Mouse (Mus musculus): Measurements from ENCODE around the gene Prrx2. TPM values are rescaled to one million over a fixed set of nuclear protein-coding genes. Genes with fewer than 3 reads are reported as not detected.

Prrx2 gene
- polyA plus RNA-seq, 1 experiment from 2014 or later: 6.9 TPM

DNA sequence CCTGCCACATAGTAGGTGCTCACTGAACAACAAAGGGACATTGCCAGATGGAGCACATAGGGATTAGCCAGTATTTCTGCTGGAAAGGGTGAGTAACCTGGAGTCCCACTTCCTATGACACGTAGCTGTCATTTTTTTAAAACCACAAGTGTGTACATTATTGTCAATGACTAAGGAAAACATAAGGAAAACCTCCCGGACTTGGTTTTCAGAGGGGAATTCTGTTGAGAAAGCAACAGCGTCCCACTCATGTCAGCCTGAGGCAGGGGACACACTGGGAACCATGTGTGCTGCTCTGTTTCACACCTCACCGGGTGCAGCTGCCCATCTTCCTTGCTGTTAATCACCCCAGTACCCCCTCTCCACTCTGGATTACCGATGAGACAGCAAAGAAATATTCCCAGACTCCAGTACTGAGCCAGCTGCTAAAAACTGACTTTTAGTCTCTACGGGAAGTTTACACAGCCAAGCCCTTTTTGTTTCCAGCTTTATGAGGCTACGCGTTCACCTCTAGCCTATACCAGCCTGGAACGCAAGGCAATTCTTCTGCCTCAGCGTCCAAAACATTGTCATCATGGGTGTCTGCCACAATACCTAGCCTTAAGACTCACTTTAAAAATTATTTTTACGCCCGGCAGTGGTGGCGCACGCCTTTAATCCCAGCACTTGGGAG, 64.8 kb downstream of the Prrx2 start:
- H3K9me3 ChIP-seq (replicated peaks; ENCODE audit: low read length): no peaks in the 10 kb centered on the region
- no peak overlapping the region for H3K4me2 ChIP-seq (ENCODE audit: low read length)
- H3K4me1 ChIP-seq (replicated peaks; ENCODE audit: insufficient read depth, low read length): 0 out of 2 replicates have a peak, but pooled peaks cover 6% of the 10 kb centered on the region
- H3K36me3 ChIP-seq (ENCODE audit: insufficient read depth, low read length): no peaks in the 10 kb centered on the region
- ATAC-seq (replicated peaks; ENCODE audit: low FRiP score, low read depth): no peak
- H3K9ac ChIP-seq (ENCODE audit: low read depth, low read length): no peak overlapping the region
- H3K27ac ChIP-seq: no peak overlapping the region
- no peaks in the 10 kb centered on the region for H3K27me3 ChIP-seq (ENCODE audit: insufficient read depth, low read length)
- no peak for DNase-seq (ENCODE audit: low spot score)
- 83% methylated on average over 14 of the region's 14 CpGs for WGBS
- no peak for TF ChIP-seq CTCF (IDR thresholded peaks at IDR 0.05; ENCODE audit: low read depth)
- H3K4me3 ChIP-seq (replicated peaks; ENCODE audit: low read depth, low read length): no peak overlapping the region

DNA sequence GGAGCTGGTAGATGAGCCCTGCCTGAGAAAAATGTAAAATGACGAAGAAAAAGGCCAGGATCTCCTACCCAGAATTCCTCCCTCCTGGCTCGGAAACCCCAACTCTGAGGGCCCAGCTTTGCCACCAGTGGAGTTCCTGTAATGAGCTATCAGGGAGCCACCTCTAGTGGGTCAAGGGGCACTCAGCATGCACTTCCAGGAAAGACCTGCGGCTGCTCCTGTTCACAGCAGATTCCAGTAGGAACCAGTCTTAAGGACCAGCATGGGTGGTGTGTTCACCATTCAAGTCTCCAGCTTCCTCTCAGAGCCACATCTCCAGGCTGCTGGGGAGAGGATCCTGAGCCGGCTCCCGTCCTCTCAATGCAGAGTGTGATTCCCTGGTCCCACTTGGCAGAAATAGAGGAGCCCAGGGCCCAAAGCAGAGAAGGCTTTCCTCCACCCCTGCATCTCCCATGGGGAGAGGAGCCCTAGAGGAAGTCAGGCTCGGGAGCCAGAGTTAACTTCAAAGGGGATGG, 66.9 kb downstream of the Prrx2 start:
- Histone ChIP-seq H3K36me3 (ENCODE audit: insufficient read depth, low read length) (no peaks in the 10 kb centered on the region), H3K27ac (peak overlapping the region; percentile 54), H3K27me3 (ENCODE audit: insufficient read depth, low read length) (no peaks in the 10 kb centered on the region), H3K4me3 (replicated peaks; ENCODE audit: low read depth, low read length) (peak overlapping the region; percentile 40; the same call in 1 of the 2 replicates), H3K4me1 (replicated peaks; ENCODE audit: insufficient read depth, low read length) (0 out of 2 replicates have a peak, but pooled peaks cover 6% of the 10 kb centered on the region), H3K9ac (ENCODE audit: low read depth, low read length) (0 out of 2 replicates have a peak overlapping the region, but pooled peaks have one; percentile 59), H3K9me3 (replicated peaks; ENCODE audit: low read length) (no peaks in the 10 kb centered on the region), H3K4me2 (ENCODE audit: low read length) (peak overlapping the region; percentile 62)
- ATAC-seq (replicated peaks; ENCODE audit: low FRiP score, low read depth) (no peak), DNase-seq (ENCODE audit: low spot score) (no peak)
- TF ChIP-seq CTCF (IDR thresholded peaks at IDR 0.05; ENCODE audit: low read depth): no peak
- 53% methylated on average over 6 of the region's 6 CpGs for WGBS

DNA sequence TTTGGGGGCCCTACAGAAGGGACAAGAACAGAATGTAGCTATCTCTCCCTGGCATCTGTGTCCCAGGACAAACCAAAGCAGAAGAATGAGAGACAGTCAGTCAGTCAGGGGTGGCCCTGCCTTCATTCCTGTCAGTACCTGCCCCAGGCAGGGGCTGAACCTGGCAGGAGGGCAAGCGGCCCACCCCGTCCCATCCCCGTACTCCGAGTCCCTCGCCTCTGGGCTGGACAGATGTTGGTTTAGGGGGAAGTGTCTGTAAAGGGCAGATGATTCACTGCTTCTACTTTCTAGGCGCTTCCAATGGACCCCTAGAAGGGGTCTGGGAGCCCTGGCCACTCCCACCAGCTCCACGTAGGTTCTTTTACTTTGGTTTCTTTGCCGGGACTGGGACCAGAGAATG, 67.5 kb downstream of the Prrx2 start:
- Histone ChIP-seq H3K9ac (ENCODE audit: low read depth, low read length) (peak overlapping the region; percentile 59), H3K27ac (peak overlapping the region; percentile 43; the same call in 1 of the 2 replicates), H3K4me2 (ENCODE audit: low read length) (peak overlapping the region; percentile 62), H3K4me1 (replicated peaks; ENCODE audit: insufficient read depth, low read length) (0 out of 2 replicates have a peak, but pooled peaks cover 6% of the 10 kb centered on the region), H3K27me3 (ENCODE audit: insufficient read depth, low read length) (no peaks in the 10 kb centered on the region), H3K36me3 (ENCODE audit: insufficient read depth, low read length) (no peaks in the 10 kb centered on the region), H3K4me3 (replicated peaks; ENCODE audit: low read depth, low read length) (peak overlapping the region; percentile 40), H3K9me3 (replicated peaks; ENCODE audit: low read length) (no peaks in the 10 kb centered on the region)
- ATAC-seq (replicated peaks; ENCODE audit: low FRiP score, low read depth) (no peak), DNase-seq (ENCODE audit: low spot score) (no peak)
- TF ChIP-seq CTCF (IDR thresholded peaks at IDR 0.05; ENCODE audit: low read depth): no peak
- 38% methylated on average over 8 of the region's 8 CpGs for WGBS

DNA sequence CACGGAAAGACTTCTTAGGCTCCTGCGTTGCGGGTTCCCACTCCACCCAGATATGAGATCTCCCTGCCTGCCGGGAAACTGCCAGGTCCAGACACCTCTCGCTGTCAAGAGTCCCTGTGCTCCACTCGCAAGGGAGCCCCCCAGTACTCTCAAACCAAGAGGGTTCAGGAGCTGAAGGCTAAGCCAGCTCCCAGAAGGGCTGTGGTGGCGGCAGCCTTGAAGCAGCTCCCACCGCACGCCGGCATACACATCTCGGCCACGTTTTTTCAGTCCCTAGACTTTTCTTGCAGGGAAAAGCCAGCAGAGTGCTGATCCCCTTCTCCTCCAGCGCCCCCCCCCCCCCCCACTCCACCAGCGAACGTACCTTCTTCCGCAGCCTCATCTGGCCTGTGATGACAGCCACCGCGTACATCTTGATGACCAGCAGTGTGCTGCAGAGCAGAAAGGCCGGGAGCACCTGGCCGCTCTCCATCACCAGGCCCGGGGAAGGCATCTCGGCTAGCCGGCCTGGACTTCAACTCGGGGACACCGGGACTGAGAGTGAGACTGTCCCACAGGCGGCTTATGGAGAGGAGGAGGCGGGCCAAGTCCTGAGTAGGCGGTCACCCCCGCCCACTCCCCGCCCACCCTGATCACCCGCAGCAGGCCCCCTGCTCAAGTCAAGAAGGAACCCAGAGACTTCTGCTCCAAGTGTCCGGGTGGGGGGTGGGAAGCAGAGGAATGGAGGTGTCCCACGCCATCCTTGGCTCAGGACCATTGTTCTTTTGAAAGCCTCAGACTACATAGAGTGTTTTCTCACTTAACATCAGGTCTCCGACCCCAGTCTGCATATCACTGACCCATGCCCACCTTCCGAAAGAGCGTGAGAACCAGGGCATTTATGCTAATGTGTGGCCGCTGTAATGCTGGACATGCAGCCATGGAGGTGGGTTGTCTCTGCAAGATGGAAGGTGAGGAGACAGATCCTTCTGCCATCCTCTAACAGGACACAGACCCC, 68.3 kb downstream of the Prrx2 start:
- DNase-seq (ENCODE audit: low spot score) (peak; percentile 72), ATAC-seq (replicated peaks; ENCODE audit: low FRiP score, low read depth) (peak; percentile 72)
- H3K4me1 ChIP-seq (replicated peaks; ENCODE audit: insufficient read depth, low read length): 0 out of 2 replicates have a peak, but pooled peaks cover 6% of the 10 kb centered on the region
- H3K4me2 ChIP-seq (ENCODE audit: low read length): peak overlapping the region; percentile 62
- no peak for TF ChIP-seq CTCF (IDR thresholded peaks at IDR 0.05; ENCODE audit: low read depth)
- no peaks in the 10 kb centered on the region for H3K9me3 ChIP-seq (replicated peaks; ENCODE audit: low read length)
- peak overlapping the region; percentile 59 for H3K9ac ChIP-seq (ENCODE audit: low read depth, low read length)
- H3K4me3 ChIP-seq (replicated peaks; ENCODE audit: low read depth, low read length): peak overlapping the region; percentile 40
- WGBS: 10% methylated on average over 36 of the region's 37 CpGs
- H3K27me3 ChIP-seq (ENCODE audit: insufficient read depth, low read length): no peaks in the 10 kb centered on the region
- no peaks in the 10 kb centered on the region for H3K36me3 ChIP-seq (ENCODE audit: insufficient read depth, low read length)
- peak overlapping the region; percentile 43 for H3K27ac ChIP-seq

DNA sequence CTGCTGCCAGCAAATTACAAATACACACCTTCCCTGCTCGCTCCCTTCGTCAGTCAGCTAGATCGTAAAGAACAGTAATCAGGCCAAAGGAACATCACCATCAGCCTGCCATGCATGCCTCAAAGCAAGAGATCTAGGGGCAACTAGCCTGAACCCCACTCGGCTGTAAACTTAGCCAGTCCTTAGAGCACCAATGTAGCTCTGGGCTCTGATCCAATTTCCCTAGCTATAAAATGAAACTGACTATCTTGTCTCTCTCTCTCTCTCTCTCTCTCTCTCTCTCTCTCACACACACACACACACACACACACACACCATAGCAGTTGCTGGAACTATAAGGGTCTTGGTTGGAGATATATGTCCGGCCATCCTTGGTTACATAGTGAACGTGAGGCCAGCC, 69.5 kb downstream of the Prrx2 start:
- WGBS: 65% methylated on average over 6 of the region's 6 CpGs
- H3K4me3 ChIP-seq (replicated peaks; ENCODE audit: low read depth, low read length): no peak overlapping the region
- no peak for DNase-seq (ENCODE audit: low spot score)
- H3K9me3 ChIP-seq (replicated peaks; ENCODE audit: low read length): no peaks in the 10 kb centered on the region
- no peak overlapping the region for H3K4me2 ChIP-seq (ENCODE audit: low read length)
- no peak overlapping the region for H3K9ac ChIP-seq (ENCODE audit: low read depth, low read length)
- TF ChIP-seq CTCF (IDR thresholded peaks at IDR 0.05; ENCODE audit: low read depth): no peak
- H3K27me3 ChIP-seq (ENCODE audit: insufficient read depth, low read length): no peaks in the 10 kb centered on the region
- H3K36me3 ChIP-seq (ENCODE audit: insufficient read depth, low read length): no peaks in the 10 kb centered on the region
- H3K4me1 ChIP-seq (replicated peaks; ENCODE audit: insufficient read depth, low read length): 0 out of 2 replicates have a peak, but pooled peaks cover 6% of the 10 kb centered on the region
- no peak for ATAC-seq (replicated peaks; ENCODE audit: low FRiP score, low read depth)
- no peak overlapping the region for H3K27ac ChIP-seq

DNA sequence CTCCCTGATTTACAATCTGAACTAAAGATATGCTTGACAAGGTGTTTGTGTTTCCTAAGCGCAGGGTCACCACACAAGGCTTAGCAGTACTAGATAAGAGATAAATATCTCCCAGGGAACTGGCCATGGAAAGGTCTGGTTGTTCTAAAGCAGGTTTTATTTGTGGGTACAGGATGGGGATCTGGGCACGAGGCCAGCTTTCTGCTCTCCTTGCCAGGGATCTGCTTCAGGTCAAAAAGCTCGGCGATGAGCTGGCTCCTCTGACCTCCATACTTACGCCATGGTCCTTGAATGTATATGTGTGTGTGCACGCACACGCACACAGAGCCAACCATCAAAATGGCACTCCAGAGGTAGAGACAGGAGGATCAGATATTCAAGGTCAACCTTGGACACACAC, 70.2 kb downstream of the Prrx2 start:
- Histone ChIP-seq H3K27me3 (ENCODE audit: insufficient read depth, low read length) (no peaks in the 10 kb centered on the region), H3K4me2 (ENCODE audit: low read length) (no peak overlapping the region), H3K27ac (no peak overlapping the region), H3K4me1 (replicated peaks; ENCODE audit: insufficient read depth, low read length) (0 out of 2 replicates have a peak, but pooled peaks cover 6% of the 10 kb centered on the region), H3K9me3 (replicated peaks; ENCODE audit: low read length) (no peaks in the 10 kb centered on the region), H3K36me3 (ENCODE audit: insufficient read depth, low read length) (no peaks in the 10 kb centered on the region), H3K9ac (ENCODE audit: low read depth, low read length) (no peak overlapping the region), H3K4me3 (replicated peaks; ENCODE audit: low read depth, low read length) (no peak overlapping the region)
- DNase-seq (ENCODE audit: low spot score) (no peak), ATAC-seq (replicated peaks; ENCODE audit: low FRiP score, low read depth) (no peak)
- 71% methylated on average over 7 of the region's 7 CpGs for WGBS
- no peak for TF ChIP-seq CTCF (IDR thresholded peaks at IDR 0.05; ENCODE audit: low read depth)

Data from kidney, postnatal 0 days (tissue).